Mouse (Mus musculus): ENCODE results near the gene Prss23. TPM values are rescaled to one million over a fixed set of nuclear protein-coding genes. Genes with fewer than 3 reads are reported as not detected.

The Prss23 gene
- total RNA-seq, 2 experiments from 2014 or later = 43.0 to 50.5 TPM

DNA sequence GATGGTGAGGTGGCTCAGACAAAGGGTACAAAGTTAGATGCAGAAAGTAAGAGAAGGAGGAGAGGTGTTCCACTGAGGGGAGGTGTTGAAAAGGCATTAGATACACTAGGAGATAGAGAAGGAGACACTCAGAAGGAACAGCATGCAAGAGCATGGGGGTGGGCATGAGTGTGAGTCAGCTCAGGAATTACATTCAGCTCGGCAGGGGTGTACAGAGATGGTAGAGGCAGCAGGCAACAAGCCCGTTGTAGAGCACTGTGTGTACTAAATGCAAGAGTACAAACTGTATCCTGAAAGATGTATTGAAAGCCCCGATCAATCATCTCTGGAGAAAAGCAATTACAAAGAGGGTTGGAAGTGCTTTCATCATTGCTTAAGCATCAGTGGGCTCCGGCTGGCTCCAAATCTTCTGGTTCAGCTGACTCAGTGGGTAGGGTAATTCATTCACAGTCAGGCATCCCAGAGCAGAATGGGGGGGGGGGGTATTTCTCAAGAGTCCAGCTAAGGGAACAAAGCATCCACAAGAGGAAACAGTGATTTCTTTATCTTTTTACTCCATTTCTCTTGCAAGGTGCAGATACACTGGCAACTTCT lies 15.0 kb downstream of the Prss23 start:
- DNase-seq = no peak

DNA sequence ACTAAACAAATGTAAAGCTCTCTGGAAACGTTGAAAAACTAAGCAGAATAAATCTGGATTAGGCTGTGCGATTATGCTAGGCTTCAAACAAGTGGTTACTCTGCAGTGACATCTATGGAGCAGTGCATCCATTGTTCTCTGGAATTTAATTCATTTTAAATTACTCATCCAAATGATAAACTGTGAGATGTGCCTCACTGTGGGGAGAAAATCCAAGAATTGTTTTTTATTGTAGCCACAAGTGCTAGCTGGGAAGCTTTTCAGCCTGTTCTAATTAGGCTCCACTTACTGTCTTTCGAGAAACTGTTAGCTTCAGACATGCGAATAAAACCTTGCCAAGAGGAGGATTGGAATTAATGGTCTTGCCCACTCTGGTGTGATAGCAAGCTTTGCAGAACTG lies 18.3 kb downstream of the Prss23 start:
- DNase-seq = no peak

DNA sequence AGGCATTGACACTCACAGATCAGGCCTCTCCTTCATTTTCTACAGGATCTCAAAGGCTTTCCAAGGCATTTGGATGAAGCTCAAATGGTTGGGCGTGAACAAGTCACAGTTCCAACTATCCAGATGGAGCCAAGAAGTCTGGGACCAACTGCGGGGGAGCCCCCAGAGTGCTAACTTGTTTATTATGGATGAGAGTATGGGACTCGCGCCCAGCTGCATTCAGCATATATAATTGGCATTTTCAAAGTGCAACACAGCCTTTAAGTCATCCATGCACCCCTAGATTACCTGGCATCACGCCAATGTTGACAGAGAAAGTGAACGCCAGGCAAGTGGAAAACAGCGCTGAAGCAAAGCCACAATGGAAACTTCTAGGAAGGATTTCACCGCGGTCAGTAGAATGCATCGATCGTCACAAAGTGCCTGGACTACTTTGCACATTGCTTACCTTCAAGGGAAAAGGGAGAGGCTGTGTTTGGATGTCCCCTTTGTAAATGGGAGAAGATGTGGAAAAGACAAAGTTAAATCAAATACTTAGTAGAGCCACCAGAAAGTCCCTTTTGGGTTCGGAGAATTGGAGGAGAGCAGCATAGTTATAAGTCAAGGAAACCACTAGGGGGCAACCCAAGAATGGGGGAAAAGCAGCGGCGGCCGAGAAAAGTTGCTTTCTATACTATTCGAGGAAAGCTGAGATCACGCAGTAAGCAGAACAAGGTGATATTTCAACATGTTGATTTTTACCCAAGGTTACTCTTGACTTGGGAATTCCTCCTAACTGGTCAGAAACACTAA lies 27.3 kb downstream of the Prss23 start:
- peak; percentile 16 for DNase-seq

DNA sequence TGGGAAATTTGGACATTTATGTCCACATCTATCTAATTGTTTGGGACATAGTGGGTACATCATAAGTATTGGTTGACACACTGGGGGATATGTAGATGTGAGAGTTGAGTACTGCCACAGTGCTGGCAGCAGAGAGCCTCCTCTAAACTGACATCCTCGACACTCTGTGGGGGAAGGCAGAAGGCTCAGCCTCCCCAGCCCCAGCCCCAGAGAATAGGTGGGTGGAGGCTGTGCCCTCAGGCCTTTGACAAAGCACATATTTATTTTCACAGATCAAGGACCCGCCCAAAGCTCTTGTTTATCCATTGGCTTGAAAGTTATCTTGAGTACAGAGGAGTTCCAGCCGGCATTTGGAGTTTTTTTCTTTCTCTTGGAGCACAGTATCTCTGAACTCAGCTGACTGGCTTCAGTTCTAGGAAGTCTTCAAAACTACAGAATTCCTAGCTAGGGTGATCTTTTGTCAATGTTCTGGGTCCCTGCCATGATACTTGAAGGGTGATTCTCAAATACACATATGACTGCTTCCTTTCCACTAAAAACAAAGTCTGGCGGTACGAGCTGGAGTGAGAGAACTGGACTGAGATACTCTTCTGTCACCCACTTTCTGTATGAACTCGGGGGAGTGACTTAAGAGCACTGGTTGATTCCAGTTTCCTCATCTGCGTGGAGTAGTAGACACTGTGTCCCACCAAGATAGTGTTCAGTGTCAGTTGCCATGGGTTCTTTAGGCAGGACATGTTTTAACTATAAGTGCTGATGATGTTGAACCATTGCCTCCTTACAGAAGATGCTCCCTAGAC lies 43.0 kb downstream of the Prss23 start:
- DNase-seq = no peak

DNA sequence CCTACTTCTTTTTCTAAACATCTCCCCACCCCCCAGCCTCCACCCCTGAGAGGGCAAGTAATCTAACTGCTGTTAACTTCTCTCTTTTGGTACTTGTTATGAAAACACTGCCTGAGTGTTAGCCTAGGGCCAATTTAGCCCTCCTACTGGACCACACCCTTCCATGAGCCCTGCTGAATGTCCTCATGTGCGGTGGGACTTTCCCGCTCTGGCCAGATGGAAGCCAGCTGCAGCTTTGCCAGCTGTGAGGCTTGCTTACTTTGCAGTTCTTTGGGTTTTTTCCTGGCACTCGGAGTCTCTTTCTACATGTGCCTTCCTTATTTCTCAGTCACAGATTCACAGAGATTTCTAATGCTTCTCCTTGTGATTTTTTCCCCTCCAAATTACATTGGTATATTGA lies 45.3 kb downstream of the Prss23 start:
- DNase-seq = peak; percentile 53

DNA sequence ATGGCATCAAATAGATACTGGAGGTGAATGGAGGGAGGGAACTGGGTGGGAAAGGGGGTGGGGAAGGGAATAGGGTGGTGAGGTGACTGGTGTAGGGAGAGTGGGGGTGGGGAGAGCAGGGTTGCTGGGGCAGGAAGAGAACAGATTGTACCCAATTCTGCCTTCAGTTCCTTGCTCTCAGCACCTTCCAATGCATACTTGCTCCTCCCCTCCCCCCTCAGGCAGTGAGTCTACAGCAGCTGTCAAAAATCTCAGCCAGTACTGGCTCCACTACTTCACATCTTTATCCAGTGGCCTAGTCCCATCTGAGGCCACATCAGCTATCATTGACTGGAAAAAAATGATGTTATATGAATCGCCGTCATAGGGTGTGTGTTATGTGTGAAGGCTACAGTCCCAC lies 48.5 kb downstream of the Prss23 start:
- peak; percentile 34 for DNase-seq

DNA sequence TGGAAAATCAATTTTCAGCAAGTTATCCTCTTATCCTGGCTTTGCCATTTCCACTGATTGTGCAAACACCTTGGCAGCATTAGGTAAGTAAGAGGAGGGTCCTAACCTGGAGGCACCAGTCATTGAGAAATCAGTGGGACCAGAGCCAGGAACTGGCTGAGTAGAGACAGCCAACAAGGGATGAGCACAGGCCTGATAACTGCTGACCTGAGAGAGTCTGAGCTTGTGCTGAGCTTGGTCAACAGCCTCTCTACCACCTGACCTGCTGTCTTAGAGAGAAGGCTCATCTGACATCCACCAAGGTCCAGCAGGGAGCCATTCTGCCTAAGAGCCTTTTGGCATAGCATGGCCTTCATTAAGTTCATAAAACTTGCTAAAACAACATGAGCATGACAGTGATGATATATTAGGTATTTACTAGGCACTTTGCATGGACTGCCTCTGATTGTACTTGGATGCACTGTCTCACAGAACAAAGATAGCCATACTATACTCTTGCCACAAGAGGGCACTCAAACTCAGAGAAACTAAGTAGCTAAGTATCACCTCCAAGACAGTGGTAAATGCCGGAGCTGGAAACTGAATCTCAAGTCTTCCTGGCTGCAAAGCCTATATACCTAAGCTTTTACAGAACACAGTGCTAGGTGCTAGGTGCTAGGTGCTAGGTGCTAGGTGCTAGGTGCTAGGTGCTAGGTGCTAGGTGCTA lies 49.5 kb downstream of the Prss23 start:
- no peak for DNase-seq

DNA sequence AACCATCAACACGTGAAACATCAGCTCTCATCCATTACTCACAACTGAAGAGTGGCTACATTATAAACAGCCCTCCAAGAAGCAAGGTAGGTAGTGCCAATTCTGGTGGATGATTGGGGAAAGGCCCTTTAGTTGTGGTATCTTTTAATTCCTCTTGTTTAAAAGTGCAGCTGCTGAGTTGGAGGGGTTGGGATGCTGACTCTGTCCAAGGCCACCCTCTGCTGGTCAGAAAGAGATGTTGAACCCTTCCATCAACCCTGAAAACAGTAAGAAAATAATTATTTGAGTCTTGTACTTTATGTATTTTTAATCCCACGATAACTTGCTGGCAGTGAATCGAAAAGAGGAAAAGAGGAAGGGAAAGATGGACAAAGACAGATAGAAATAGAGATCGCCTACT lies 53.5 kb downstream of the Prss23 start:
- no peak for DNase-seq

DNA sequence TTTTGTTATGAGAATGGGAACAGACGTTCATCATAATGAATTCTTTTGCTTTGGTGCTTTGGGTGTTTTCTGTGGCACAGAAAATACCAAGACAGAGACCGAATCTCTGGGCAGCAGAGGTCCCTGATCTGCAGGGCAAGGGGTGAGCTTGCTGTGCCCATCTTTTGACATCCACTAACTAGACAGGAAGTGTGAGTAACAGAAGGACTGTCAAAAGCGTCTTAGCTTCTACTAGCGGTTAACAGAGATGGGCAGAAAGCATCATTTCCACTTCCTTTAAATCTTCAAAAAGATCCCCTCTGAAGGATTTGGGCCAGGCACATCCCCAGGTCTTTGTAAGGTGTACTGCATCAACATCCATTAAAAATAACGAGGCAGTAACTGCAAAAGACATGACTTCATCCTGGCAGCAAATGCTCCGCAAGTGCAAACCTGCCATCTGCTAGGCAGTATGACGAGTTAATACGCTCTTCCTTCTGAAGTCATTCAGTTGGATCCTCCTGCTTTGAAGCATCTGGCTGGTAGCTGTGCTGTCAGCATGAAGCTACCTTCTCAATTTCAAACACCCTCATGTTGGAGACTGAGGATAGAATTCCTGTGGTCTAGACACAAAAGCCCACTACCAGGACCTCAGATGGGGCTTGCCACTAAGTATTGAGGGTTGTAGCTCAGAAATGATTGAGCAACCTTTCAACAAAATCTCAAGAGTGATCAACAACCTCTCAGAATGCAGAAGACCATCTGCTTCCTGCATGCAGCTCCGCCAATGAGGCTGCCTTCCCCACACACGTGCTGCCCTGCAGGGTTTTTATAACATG lies 63.0 kb downstream of the Prss23 start:
- no peak for DNase-seq

DNA sequence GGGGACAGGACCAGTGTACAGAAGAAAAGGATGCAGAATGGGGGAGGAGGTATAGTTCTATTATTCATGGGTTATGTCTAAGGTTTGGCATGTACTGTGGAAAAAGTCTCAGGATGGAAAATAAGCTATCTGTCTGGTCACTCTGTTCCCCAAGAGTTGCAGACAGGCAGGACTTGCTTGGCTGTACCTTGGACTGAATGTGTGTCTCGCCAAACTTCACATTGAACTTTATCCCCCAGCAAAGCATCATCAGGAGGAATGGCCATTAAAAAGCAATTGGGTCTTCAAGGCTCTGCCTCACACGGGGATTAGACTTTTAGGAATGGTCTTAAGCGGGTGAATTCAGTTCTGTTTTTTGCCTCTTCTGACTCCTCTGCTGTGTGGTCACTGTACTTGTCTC lies 63.7 kb downstream of the Prss23 start:
- DNase-seq = no peak

DNA sequence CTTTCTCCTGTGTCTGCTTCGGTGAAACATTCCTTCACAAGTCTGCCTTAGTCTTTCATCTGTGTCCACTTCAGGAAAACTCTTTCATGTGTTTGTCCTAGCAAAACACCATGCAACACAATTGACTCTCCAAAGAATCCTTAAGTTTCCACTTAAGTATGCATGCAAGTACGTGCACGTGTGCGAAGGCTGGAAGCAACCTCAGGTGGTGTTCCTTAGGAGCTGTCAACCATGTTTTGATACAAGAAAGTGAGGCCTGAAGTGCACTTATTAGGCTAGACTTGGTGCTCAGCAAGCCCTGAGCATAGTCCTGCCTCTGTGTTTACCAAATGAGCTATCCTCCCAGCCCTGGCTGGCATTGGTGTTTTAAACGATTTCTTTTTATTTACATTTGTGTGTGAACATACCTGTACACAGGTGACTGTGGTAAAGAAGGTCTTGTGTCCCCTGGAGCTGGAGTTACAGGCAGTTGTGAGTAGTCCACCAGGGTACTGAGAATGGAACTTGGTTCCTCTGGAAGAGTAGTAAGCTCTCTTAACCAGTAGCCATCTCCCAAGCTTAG lies 64.3 kb downstream of the Prss23 start:
- no peak for DNase-seq

DNA sequence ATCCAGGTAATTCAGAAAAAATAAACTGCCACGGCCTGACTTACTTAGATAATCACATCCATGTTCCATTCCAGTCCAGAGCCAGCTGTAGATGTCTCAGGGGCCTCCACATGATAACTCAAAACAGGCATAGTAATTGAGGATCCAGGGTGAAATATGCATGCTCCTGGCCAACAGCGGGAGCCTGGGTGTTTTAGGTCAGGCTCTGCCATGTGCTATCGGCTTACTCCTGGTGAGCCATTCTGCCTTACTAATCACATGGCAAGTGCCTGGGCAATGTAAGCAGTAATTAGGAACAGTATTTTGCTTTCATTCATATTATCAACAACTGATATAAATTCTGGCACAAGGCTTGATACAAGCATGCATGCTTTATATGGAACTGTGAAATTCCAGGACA lies 65.6 kb downstream of the Prss23 start:
- DNase-seq = no peak

DNA sequence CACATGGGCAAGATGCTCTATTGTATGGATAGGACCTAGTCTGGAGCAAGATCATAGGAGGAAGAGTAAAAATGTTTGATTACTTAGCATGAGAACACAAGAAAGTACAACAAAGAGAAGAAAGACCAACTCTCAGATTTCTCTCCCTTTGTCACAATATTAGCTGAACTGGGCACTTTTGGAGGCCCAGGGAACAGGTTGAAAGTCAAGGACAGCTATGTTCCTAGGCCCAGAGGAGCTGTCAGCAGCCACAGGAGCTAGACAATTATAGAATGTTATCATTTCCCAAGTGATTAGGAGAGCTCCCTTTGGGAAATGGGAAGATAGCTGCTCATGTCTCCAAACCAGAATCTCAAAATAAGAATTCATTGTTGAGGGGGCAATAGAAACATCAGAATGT lies 66.1 kb downstream of the Prss23 start:
- no peak for DNase-seq

DNA sequence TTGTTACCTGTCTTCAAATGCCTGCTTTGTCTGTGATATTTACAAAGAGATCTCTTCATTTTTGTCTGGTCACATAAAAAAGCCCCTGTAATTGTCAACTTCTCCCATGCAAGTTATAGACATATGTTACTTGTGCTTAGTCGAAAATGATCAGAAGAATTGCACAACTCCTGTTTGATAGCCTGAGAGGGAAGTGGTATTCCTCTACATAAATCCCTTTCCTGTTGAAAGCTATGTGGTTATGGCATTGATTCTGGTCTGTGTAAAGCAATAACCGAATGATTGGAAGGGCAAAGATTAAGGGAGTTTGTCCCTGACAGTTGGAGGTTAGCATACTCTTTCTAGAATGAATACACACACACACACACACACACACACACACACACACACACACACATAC lies 67.3 kb downstream of the Prss23 start:
- DNase-seq = no peak

Other genes starting within 250 kb of the Prss23 start
- gene Tmem135, start 123.0 kb downstream of the Prss23 start, total RNA-seq (2021) = 10 to 100 TPM; 13.1 to 21.6 TPM
- 10 to 100 TPM; 22.0 to 39.9 TPM for gene Fzd4, start 122.8 kb downstream of the Prss23 start, total RNA-seq (2021)
- gene Me3, start 105.2 kb upstream of the Prss23 start, total RNA-seq (2021) = 100 to 1,000 TPM; 106 TPM